Mouse (Mus musculus) neural tube, embryonic 13.5 days (tissue): ENCODE measurements around the gene Cldnd1. TPM values are rescaled to one million over a fixed set of nuclear protein-coding genes. Genes with fewer than 3 reads are reported as not detected.

Experiments used
- ATAC-seq: fragments of 200-750 bp; cut with Nextera tagmentation; 2 replicates; pipeline ENCODE4 v1.8.0; 2017; ENCODE audit warnings: low read depth, mild to moderate bottlenecking, moderate TSS enrichment, moderate library complexity
- H3K27ac ChIP-seq: fragments of 300-500 bp; sonication (generic); replicated peaks from 2 replicates; pipeline ENCODE4 v1.5.1; 2015; ENCODE audit warnings: moderate library complexity, mild to moderate bottlenecking, inconsistent platforms
- H3K27me3 ChIP-seq: fragments of 300-500 bp; sonication (generic); 2 replicates; pipeline ENCODE4 v1.6.1; 2015; ENCODE audit warnings: mild to moderate bottlenecking, inconsistent platforms
- H3K36me3 ChIP-seq: fragments of 300-500 bp; sonication (generic); 2 replicates; pipeline ENCODE4 v1.6.1; 2015; ENCODE audit warnings: mild to moderate bottlenecking, inconsistent platforms
- H3K4me1 ChIP-seq: fragments of 300-500 bp; sonication (generic); replicated peaks from 2 replicates; pipeline ENCODE4 v1.6.1; 2015; ENCODE audit warnings: inconsistent platforms
- H3K4me2 ChIP-seq: fragments of 300-500 bp; sonication (generic); 2 replicates; pipeline ENCODE4 v1.6.1; 2015; ENCODE audit warnings: inconsistent platforms, mild to moderate bottlenecking, moderate library complexity
- H3K4me3 ChIP-seq: fragments of 300-500 bp; sonication (generic); 2 replicates; pipeline ENCODE4 v1.5.1; 2015; ENCODE audit warnings: mild to moderate bottlenecking, inconsistent platforms
- H3K9ac ChIP-seq: fragments of 300-500 bp; sonication (generic); 2 replicates; pipeline ENCODE4 v1.6.1; 2015; ENCODE audit warnings: moderate library complexity, mild to moderate bottlenecking, inconsistent platforms
- H3K9me3 ChIP-seq: fragments of 300-500 bp; sonication (generic); 2 replicates; pipeline ENCODE4 v1.6.1; 2016; ENCODE audit warnings: inconsistent platforms
- WGBS: fragments of 180-500 bp; shearing (Covaris S2); methylation state at CpG from one replicate; pipeline ENCODE4 v1.1.7; 2015; 5-methylcytosine and 5-hydroxymethylcytosine counted together
- microRNA-seq: library from miRNA; unstranded; fragments of <30 nt; microRNA quantifications from one replicate; pipeline ENCODE4, GENCODE M21; 2016
- polyA plus RNA-seq: library from polyadenylated mRNA; unstranded; fragments of >200 nt; fragmentation: Nextera tagmentation; extraction: Ambion mirVana; gene quantifications from 2 replicates; pipeline ENCODE4 v1.2.1, GENCODE M21; 2015

Gene Cldnd1
- polyA plus RNA-seq, 1 experiment from 2014 or later = 141 TPM

DNA sequence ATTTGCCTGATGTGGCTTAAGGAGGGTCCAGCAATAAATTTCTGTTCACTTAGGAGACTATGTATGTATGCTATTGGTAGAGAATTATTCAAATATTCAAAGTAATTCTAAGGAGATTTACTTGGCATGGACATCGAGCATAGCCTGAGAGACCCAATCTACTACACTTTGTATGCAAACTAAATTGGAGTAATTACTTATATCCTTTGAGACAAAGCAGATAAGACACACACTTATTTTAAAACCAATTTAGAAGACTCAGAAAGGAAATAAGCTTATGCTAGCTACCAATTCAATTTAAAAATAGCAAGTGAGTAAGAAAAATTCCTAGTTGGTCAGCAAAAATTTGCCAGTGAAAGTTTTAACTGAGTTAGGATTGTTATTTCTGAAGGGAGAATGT lies 35.4 kb downstream of the Cldnd1 start, which contains the start of gene Olfr172:
Gene Olfr172 (minus strand): TSS at position 101 of the 400 bp plus-strand sequence.
- 82% methylated on average over 1 of the region's 1 CpGs for WGBS
- ATAC-seq = no peak
- H3K27ac ChIP-seq = no peak within 1 kb of the TSS

More for the DNA sequence above, 35.4 kb downstream of the Cldnd1 start, which contains the start of gene Olfr172:
- H3K4me1 ChIP-seq = no peaks in the 10 kb centered on the region
- H3K4me3 ChIP-seq = no peak within 1 kb of the TSS
- H3K4me2 ChIP-seq = no peak within 1 kb of the TSS
- no peaks in the 10 kb centered on the region for H3K9me3 ChIP-seq
- no peak within 1 kb of the TSS for H3K9ac ChIP-seq
- no peaks in the 10 kb centered on the region for H3K36me3 ChIP-seq
- no peaks in the 10 kb centered on the region for H3K27me3 ChIP-seq

Small RNA genes within 50 kb of the gene (microRNA-seq; reads per million reads assigned to microRNA genes)
- gene Gm27564 = not detected

Other genes with a start within 250 kb of the Cldnd1 start
- gene St3gal6, start 203.7 kb upstream of the Cldnd1 start, polyA plus RNA-seq = 7.1 and 9.7 TPM in 2 replicates
- gene Gm813, start 110.9 kb upstream of the Cldnd1 start, polyA plus RNA-seq = not detected in 2 replicates
- gene E330017A01Rik, start 89.2 kb upstream of the Cldnd1 start, polyA plus RNA-seq = 0.24 TPM in 1 of 2 replicates, not detected in the other
- gene Cpox, start 57.6 kb upstream of the Cldnd1 start, polyA plus RNA-seq = 15.4 and 15.5 TPM in 2 replicates
- not detected in 2 replicates for gene Gpr15, start 8.8 kb upstream of the Cldnd1 start, polyA plus RNA-seq
- gene Olfr172, start 35.3 kb downstream of the Cldnd1 start, polyA plus RNA-seq = not detected in 2 replicates
- not detected in 2 replicates for gene Olfr173, start 72.4 kb downstream of the Cldnd1 start, polyA plus RNA-seq
- not detected in 2 replicates for gene Olfr175-ps1, start 98.9 kb downstream of the Cldnd1 start, polyA plus RNA-seq
- not detected in 2 replicates for gene Olfr177, start 146.9 kb downstream of the Cldnd1 start, polyA plus RNA-seq
- not detected in 2 replicates for gene Olfr178, start 164.2 kb downstream of the Cldnd1 start, polyA plus RNA-seq
- not detected in 2 replicates for gene Olfr181, start 200.8 kb downstream of the Cldnd1 start, polyA plus RNA-seq
- gene Olfr180, start 201.5 kb downstream of the Cldnd1 start, polyA plus RNA-seq = not detected in 2 replicates